Mouse (Mus musculus): ENCODE results near the gene Neo1. TPM values are rescaled to one million over a fixed set of nuclear protein-coding genes. Genes with fewer than 3 reads are reported as not detected.

The Neo1 gene
- under 1 TPM; 0.24 to 0.32 TPM for polyA plus RNA-seq (2017; shearing (Covaris generic))

DNA sequence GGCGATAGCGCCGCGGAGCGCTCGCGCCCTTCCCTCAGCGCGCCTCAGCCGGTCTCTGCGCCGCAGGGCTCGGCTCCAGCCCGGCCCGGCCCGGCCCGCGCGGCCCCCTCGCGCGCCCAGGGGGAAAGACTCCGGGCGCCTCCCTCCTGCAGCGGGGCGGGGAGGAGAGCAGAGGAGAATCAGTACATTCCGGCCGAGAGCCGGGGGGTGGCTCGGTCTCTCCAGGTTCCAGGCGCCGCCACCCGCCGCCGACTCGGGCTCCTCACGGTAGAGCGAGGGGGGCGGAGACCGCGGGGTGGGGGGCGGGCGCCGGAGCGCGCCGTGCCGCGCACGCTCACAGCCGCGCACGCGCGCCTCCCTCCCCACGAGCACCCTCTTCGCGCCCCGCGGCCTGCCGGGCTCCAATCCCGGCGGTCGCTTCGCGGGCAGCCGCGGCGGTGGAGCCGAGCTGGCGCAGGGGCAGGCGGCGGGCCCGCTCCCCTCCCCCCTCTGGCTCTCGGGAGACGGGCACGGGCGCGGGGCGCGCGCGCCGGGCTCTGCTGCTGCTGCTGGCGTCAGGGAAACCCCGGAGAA lies at the start of gene Neo1:
Gene Neo1 (minus strand): TSS at position 283 of the 573 bp plus-strand sequence.
- ATAC-seq, result no peak

DNA sequence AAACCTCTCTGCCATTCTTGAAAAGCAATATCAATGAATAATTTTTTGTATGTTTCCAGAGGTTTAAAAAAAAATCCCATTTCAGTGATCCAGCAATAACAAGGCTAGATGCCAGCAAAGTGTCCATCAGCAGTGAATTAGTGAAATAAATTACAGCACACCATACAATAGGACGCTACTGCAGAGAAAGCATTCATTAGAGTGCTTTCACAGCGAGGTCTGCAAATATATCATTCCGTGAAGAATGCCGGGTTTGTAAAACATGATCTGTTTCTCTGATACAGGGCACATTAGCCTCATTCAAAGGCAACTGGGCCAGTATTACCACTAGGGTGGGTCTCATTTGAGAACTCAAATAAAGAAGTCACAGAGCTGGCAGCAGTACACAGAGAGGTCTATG lies 39.4 kb upstream of the Neo1 start:
- no peak for ATAC-seq

DNA sequence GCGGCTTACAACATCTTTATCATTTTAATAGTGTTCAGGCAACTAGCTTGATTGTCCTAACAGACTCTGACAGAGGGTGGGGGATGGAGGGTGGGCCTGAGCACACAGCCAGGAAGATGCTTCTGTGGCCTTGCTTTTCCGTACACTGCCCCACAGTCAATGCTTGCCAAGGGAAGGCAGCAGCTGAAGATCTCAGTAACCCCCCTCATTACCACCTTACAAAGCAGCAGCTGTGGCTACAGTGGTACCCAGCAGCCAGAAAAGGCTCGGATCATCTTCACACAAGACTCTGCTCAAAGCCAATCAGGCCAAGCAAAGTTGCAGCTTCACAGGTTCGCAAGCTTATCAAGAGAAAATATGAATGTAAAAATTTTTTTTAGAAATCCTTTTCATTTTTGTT lies 37.6 kb upstream of the Neo1 start:
- ATAC-seq, result no peak

DNA sequence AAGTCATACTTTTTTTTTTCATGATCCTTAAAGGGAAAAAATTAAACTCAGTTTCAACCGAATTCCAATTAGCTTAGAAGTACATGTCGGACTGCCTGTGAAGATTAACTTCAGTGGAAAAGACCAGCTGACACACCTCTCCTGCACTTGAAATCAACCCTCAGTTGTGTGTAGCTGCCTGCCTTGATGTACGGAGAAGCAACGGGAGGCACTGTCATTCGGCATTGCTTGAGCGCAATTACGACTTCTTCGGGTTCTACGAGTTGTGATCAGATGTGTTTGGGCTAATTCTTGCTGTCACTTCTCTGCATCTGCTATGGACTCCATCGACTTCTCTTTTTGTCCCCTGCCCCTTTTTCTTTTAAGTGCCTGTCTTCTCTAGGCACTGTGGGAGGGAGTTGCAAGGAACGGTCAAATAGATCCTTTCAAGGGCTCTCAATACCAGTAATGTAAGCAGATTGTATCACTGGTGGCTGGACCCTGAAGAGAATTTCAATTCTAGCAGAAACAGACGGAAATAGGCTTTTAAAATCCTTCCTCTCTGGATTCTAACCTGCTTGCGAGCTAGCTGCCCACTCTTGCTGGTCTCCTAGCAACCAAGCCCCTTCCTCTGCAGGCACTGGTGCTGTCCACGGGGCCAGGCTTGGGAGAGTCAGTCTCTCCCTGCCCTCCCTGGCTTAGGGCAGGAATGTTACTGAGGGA lies 36.0 kb upstream of the Neo1 start:
- ATAC-seq, result no peak

DNA sequence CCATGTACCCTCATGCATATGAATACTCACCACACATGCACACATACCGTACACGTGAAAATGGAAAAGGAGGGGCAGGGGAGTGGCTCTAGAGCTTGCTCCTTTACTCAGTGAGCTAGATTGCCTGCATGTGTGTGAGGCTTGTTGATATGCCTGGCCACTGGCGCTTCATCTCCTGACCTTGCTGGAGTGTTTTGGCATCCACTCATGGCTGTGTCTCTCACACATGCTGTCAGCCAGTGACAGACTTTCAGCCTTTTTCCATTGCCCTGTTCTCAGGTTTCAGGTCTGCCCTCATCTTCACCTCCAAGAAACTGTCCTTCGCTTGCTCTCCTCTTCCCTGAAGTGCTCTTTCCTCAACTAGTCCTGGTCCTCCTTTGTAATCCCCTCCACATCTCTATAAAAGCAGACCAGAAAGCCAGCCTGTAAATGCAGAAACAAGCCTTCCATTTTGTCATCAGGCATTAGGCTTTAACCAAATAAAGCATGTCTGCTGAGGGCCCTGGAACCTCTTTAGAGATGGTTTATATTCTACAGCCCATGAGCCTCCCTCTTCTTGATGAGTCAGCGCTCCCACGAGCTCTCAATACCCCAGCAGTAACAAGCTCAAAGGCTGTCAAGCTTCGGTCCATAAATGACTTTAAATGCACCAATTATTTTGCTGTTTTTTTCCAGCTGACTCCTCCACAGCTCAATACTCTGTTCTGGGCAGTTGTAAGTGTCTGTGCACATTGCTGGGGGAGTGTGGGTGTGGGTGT lies 35.2 kb upstream of the Neo1 start:
- no peak for ATAC-seq

DNA sequence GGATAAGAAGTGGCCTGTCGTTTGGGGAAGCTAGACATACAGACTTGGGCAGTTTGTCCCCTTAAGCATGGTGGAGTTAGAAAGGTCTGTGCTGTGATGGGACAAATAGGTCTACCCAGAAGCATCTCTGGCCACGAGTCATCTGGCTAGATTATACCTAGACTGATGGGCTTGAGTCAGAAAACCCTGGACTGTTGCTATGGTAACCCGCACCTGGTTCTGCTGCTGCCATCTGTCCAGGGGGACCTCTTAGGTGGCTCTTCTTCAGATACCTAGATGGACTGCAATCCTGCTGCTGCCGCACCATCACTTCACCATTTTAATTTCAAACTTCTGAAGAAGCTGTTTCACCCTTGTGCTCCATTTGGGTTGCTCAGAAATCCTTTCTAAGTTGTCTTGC lies 34.0 kb upstream of the Neo1 start:
- ATAC-seq, result no peak

DNA sequence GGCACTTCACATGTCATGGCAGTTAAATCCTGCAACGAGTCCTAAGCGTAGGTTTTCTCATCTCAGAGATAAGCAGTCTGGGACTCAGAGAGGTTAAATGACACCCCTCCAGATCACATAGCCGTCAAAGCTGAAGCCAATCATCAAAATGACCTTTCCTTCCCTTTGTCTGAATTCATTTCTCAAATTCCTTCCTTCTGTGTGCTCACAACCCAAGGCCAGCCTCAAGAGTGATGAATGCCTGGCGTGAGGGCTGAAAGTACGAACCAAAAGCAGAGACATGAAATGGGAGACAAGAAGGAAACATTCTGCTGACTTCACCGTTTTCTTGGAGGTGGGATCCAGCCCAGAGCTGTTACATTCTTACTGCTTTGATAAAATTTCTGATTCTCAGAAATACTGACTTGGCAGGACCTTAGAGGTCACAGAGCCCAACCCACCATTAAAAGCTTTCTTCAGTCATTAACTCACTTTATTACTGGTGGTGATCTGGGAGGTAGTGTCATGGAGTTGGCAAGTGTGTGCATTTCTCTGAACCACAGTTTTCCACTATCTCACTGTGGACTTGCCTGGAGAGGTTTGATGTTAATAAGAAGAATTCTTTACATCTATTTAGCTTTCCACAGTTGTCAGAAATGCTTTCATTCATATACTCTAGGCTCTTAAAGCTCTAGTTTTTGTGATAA lies 29.5 kb upstream of the Neo1 start:
- no peak for ATAC-seq

DNA sequence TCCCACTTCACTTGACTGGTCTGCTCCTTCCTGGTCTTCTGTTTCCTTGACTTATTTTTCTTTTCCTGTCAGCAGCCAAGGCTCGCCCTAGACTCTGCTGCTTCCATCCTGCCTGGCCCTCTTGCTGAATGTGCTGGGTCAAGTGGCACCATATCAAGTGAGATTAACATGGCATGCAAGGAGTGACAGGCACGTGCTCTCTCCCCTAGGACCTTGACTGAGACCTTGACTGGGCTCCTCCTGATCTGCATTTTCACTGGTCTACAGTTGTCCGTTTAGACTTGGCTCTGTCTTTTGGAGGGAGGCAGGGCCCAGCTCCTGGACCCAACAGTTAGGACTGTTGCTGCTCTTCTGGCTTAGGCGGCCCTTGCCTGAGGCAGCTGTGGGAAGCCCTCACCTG lies 26.2 kb upstream of the Neo1 start:
- ATAC-seq, result no peak

DNA sequence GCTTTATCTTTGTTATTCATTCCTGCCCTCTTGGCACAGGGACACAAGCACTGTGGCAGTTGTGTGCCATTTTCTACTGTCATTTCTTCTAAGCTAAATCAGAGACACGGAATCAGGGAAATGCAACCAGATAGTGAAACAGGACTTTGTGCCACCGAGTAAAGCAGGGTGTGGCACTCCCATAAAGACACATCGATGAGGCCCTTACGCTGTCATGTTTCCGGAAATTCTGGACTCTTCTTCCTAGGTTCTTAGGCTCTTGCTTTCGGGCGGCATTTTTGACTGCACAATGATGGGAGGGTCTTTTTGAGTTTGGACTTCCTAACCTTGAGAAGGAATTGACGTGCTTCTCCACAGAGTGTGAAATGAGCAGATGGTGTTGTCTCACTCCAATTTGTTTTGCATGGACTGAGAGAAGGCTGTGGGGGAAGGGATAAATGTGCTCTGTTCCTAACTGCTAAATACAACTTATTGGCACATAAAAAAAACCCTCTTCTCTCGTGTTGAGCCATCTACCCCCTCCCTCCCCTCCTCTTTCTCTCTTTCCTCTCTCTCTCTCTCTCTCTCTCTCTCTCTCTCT lies 23.9 kb upstream of the Neo1 start:
- ATAC-seq, result no peak

DNA sequence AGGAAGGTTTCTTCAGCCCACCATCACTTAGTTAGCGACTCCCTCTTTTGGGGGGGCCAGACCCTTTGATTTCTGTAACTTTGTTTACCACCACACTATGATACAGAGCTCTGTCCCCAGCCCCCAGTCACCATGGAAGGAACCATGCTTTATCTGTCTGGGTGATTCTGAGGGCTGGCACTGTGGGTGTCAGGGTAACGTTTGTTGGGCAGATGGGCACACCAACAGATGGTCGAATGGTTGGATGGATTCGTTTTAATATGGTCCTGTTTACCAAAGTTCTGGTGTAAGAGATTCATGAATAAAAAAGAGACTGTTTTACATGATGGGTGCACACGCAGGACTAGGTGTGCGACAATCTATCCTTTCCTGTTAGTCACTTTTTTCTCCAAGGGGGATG lies 22.9 kb upstream of the Neo1 start:
- ATAC-seq, result no peak

DNA sequence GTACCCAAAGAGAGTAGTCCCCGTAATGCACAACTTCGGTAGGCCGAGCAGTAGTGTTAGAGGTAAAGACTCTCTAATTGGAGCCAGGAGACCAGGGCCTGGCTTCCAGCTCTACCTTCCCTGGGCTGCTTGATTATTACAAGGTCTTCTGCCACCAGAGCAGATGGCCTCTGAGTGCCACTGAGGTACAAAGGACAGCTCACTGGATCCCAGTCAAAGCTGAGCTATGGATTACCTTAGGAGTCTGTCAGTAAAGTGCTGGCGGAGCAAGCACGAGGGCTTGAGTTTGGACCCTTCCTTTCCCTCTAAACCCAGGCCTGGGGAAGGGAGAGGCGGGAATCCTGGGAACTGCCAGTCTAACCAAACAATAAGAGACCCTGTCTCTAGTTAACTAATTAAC lies 21.8 kb upstream of the Neo1 start:
- no peak for ATAC-seq

DNA sequence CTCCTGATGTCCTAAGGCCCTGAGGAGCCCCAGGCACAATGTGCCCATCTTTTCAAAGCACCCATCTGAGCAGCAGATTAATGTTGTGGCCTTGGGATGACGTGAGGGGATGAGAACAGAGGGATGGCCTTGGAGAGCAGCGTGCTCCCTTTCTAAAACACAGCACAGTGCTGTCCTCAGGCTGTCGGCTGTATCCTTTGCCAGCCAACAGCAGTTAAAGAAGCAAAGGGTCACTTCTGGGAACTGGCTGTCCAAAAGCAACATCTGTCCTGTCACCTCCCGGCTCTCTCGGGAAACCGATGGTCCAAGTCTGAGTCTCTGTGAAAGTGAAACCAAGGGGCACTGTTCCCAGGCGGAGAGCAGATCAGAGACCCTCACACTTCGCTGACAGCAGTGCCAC lies 20.0 kb upstream of the Neo1 start:
- no peak for ATAC-seq

DNA sequence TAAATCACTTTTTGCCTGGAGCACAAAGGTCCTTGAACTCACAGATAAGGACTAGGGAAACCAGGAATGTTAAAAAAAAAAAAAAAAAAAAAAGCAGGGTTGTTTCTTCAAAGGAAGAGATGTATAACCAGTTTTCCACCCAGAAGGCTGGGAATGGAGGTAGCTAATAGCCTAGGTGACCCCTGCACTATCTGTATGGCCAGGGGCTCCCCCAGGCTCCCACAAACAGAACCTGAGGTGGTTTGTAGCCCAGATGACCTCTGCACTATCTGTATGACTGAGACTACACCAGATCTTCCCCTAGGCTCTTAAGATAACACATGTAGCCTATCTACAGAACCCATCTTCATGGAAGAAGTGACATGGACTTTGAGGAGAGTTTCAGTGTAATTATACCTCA lies 5.6 kb upstream of the Neo1 start:
- ATAC-seq, result no peak

DNA sequence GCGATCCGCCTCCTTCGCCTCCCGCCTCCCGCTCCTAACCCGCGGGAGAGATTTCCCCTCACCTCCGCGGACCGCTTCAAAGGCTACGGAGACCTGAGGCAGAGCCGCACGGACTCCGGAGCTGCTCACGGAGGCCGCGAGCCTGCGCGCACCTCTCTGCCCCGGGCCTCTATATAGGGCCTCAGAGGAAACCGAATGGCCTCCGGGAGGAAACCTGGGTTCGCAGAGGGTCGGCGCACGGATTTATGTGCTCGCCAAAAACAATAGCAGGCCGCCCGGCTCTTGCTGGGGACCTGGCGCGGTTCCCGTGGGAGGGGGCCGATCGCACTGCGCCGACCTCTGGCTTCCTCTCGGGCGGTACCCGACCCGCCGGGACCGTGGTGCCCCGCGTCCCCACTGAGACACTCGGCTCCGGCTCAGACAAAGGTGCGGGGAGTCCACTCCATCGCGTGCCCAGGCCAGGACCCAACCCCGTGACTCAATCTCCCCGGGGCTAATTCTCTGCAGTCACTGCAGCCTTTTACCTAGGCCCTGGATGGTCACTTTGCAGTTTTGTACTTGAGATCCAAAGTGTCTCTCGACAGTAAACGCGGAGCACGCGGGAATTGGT lies 596 bp upstream of the Neo1 start:
- ATAC-seq, result no peak

DNA sequence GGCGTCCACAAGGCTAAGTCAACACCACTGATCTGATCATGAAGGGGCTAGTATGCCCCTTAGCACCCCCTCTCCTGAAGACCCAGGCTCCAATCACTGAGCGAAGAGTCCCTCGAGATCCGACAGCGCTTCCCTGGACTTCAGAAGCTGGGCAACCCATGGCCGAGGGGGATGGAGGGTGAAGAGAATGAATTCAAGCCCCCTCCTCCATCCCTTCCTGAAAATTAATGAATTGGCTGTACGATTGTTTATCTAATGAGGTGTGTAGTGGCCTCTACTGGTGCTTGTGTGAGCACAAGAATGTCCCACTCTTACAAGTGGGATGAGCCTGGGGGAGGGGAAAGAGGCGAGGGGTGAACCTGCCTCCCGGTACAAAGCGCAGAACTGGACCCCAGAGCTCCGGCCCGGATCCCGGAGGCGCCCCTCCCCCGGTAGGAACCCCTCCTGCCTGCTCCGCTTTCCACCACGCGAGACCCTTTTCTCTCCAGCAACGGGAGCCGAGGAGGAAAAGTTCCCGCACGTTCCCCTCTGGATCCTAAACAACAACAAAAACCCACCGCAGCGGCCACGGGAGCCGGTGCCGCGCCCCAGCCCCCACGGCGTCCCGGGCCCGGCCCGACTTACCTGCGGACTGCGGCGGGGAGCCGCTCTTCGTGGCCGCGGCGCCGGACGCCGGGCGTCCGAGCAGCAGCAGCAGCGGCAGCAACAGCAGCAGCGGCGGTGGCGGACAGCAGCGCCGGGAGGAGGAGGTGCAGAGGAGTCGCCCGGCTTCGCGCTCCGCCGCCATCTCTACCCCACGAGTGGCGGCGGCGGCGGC lies 691 bp downstream of the Neo1 start:
- no peak for ATAC-seq

DNA sequence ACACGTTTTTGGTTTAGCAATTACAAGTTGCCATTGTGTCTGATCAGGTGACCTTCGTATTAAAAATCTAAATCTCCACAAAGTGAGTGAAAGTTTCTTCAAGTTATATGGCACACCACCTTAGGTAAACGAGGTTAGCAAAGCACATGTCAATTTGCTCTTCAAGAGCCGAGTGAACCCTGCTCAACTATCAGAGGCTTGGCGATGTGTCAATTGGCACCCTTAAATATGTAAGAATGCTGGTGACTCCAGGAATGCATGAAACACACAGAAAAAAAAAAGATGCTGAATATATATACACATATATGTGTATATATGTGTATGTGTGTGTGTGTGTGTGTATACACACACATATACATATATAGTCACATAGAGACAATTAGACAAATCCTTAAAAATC lies 1.4 kb downstream of the Neo1 start:
- ATAC-seq, result no peak

DNA sequence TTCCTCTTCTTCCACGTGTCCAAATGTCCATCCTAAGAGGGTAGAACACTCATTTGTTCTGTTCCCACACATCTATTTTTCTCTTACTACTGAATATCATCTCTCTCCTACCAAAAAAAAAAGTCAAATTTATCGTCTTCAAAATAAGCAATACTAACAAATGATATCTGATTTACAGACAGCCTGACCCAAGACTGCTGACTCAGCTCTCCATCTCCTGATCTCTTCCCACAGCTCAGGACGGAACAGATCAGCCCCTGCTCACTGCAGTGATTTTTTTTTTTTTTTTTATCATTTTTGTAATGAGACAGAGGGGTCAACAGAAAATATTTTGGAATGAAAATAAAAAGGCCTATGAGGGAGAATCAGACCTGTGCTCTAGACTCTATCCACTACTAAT lies 2.7 kb downstream of the Neo1 start:
- no peak for ATAC-seq

DNA sequence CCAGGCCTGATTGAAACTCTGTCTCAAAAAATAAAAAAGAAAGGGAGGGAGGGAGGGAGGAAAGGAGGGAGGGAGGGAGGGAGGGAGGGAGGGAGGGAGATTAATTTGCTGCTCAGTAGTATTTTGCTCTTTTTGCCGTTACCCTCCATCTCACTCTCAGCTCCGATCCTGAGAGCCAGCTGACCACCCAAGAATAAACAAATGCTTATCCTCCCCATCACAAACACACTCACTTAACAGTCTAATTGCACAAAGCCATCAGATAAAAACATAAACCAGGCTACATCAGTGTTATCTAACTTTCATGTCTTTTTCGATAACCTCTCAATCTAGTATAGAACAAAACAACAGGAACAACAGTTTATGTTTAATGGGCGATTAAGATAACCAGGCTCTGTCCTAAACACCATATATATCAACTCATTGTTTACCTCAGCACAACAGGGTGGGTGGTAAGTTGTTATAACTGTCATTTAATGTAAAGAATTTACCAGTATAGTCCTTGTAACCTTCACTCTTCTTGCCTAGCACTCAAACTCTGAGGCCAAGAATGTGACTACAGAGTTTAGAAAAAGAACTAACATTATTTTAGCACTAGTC lies 11.9 kb downstream of the Neo1 start:
- no peak for ATAC-seq

DNA sequence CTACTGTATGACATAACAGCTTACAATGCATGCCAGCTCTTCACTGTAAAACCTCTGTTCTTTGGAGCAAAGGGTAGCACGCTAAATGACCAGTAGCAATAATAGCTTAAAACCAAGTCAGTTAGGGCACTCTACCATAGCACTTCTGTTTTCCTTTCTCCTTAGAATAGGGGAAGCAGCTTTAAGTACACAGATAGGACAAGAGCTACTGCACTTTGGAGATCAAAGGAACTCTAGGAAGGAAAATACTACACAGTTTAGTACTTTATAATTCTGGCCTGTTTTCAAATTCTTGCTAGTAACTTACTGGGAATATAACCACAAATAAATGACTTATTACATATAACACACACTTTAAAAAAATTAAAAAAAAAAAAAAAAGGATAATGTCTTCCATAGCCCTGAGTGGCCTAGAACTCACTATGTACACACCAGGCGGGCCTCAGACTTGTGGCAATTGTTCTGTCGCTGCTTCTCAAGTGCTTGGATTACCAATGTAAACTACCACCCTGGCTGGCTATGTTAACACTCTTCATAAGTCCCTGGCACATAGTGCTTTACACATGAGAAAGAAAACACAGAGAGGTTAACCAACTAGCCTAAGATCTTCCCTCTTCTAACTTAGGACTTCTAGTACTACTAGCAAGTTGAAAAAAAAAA lies 20.1 kb downstream of the Neo1 start:
- no peak for ATAC-seq

DNA sequence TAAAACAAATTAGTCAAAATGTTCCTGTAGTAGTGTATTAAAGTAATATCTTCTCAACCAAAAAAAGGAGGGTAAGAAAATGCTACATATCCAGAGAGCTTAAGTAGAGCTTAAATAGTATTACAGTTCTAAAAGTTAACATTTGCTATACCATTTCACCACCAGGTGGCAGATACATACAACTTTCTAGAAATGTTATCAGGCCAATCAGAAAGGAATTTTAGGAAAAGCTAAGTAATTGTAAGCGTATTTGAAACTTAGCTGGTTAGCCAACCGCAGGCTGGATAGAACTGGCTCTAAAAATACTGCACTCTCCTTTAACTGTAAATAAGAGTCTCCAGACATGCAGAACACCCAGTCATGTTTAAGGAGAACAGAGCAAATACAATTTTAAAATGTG lies 22.9 kb downstream of the Neo1 start:
- no peak for ATAC-seq
